Mouse (Mus musculus): ENCODE results near the gene Atrnl1. TPM values are rescaled to one million over a fixed set of nuclear protein-coding genes. Genes with fewer than 3 reads are reported as not detected.
A peak's percentile ranks its signal among the peaks of the same experiment; 100 is the strongest.
"Not testable (repeated sequence)": the region's sequence is repeated elsewhere in the genome, so short reads cannot be mapped to it uniquely, and the experiment has no call there.

Gene Atrnl1
- polyA plus RNA-seq, 1 experiment from 2014 or later, result 4.0 TPM

GRCm38 (mm10) chr19:57975201-57975600 lies 364.4 kb downstream of the Atrnl1 start:
- WGBS, result 91% methylated on average over 6 of the region's 6 CpGs
- Histone ChIP-seq H3K27me3 (ENCODE audit: poor library complexity, severe bottlenecking) (no peaks in the 10 kb centered on the region), H3K4me3 (no peak overlapping the region), H3K27ac (no peak overlapping the region), H3K36me3 (replicated peaks) (peaks cover 15% of the 10 kb centered on the region), H3K9me3 (no peaks in the 10 kb centered on the region; the same call in 1 of the 2 replicates), H3K4me1 (no peaks in the 10 kb centered on the region)
- no peak for DNase-seq (ENCODE audit: extremely low spot score, low spot score)

DNA sequence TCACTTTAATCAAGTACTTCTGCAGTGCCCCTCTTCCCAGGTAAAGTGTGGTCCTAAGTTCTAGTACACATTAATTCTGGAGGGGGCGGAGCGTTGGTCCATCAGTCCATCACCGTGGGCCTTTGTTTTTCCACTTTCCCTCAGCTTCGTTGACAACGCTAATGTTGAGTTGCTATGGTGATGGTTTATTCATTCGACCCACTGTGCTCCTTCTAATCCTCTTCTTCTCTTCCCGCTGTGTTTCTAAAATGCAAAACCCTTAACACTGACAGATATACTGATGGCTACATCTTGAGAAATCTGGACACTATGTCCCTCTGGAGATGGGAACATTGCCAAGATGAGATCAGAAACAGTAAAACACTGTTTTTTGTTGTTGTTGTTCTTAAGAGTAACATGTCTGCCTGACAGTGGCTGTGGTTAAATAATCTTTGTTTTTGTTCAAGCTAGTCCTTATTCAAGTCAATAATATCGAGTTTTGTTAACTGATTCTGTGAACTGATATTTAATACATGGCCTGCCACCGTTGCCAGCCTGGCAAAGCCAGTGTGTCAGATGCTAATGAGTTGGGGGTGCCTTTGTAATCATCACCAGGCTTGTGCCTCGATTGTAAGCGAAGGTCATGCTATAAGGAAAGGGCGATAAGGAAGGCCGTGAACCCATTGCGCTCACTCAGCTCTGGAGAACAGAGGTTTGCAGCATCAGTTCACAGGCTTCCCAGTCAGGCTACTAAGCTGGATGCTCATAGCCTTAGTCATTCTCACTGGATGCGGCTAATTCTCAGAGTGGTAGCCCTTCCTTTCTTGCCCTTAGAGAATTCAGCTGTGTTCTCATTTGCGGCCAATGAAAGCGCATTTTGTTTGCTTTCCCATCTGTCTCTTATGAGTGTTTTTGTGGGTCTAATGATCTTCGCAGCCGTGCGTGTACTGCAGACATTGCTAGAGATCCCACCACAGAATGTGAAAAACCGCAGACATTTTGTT lies 375.4 kb downstream of the Atrnl1 start:
- Histone ChIP-seq H3K27ac (peak overlapping the region; percentile 78), H3K4me1 (peaks cover 49% of the 10 kb centered on the region), H3K4me3 (no peak overlapping the region), H3K9me3 (no peaks in the 10 kb centered on the region), H3K36me3 (replicated peaks) (no peaks in the 10 kb centered on the region), H3K27me3 (ENCODE audit: poor library complexity, severe bottlenecking) (no peaks in the 10 kb centered on the region)
- no peak for DNase-seq (ENCODE audit: extremely low spot score, low spot score)
- WGBS, result 69% methylated on average over 21 of the region's 21 CpGs

- no peaks in the 10 kb centered on the region for H3K9me3 ChIP-seq
- no peak for DNase-seq (ENCODE audit: extremely low spot score, low spot score)
- H3K27me3 ChIP-seq (ENCODE audit: poor library complexity, severe bottlenecking), result no peaks in the 10 kb centered on the region
- H3K4me3 ChIP-seq, result no peak overlapping the region
- 75% methylated on average over 17 of the region's 17 CpGs for WGBS
- no peaks in the 10 kb centered on the region for H3K36me3 ChIP-seq (replicated peaks)
- peak overlapping the region; percentile 78 for H3K27ac ChIP-seq
- peaks cover 56% of the 10 kb centered on the region for H3K4me1 ChIP-seq
These were observed 377.0 kb downstream of the Atrnl1 start for GRCm38 (mm10) chr19:57987696-57988393.

DNA sequence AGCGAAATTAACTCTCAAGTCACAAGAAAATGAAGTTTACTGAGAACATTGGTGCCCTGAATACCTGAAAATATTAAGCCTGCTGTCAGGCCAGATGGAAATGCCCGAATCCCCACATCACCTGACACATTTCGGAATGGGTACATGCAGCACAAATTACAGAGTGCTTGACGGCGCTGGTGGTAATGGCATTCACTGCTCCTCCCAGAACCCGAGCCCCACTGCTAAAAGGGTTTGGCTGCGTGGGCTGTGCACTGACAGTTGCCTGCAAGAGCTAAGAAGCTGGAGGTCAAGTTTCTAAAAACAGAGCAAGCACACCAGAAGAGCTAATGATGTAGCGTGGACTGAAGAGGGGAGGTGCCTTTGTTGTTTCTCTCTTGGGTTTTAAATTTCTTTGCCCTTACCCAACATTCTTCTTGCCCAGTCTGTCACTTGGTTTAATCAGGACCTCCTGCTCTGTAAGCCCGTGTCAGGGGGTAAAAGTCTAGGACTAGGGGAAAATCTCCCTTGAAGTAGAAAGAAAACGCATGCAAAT lies 377.8 kb downstream of the Atrnl1 start:
- DNase-seq (ENCODE audit: extremely low spot score, low spot score), result no peak
- Histone ChIP-seq H3K9me3 (no peaks in the 10 kb centered on the region), H3K27me3 (ENCODE audit: poor library complexity, severe bottlenecking) (no peaks in the 10 kb centered on the region), H3K4me3 (no peak overlapping the region), H3K36me3 (replicated peaks) (no peaks in the 10 kb centered on the region), H3K27ac (peak overlapping the region; percentile 78), H3K4me1 (peaks cover 56% of the 10 kb centered on the region)
- 55% methylated on average over 10 of the region's 10 CpGs for WGBS

DNA sequence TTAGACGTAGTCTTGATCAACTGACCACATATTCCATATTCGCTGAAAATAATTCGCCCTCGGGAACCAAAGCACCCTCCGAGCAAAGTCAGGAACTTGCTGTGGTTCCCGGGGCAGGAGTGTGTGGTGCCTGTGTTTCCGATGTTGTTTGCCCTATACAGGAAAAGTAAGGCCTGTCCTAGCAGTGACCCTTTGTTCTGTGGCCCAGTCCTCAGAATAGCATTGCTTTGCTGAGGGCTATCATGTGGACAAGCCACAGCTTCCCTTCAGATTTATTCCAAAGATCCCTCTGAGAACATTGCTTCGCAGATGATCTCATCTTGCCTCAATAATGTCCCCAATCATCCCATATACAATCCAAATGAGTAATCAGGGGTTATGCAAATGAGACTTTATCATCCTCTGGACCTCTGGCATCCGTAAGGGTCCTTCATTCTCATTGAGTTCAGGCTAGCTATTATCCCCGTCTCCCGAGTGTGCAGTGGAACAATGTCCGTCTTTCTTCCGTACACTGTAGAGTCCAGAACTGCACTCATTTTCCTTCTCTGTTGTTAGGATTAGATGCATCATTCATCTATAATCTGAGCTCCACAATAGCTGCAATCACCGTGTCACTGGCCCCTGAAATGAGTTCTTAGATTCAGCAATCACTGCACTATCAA lies 380.4 kb downstream of the Atrnl1 start:
- Histone ChIP-seq H3K36me3 (replicated peaks) (0 out of 2 replicates have a peak, but pooled peaks cover 3% of the 10 kb centered on the region), H3K9me3 (no peaks in the 10 kb centered on the region), H3K4me3 (no peak overlapping the region), H3K27ac (peak overlapping the region; percentile 67; the same call in 1 of the 2 replicates), H3K27me3 (ENCODE audit: poor library complexity, severe bottlenecking) (no peaks in the 10 kb centered on the region), H3K4me1 (peaks cover 43% of the 10 kb centered on the region)
- DNase-seq (ENCODE audit: extremely low spot score, low spot score), result no peak
- WGBS, result 82% methylated on average over 14 of the region's 14 CpGs

DNA sequence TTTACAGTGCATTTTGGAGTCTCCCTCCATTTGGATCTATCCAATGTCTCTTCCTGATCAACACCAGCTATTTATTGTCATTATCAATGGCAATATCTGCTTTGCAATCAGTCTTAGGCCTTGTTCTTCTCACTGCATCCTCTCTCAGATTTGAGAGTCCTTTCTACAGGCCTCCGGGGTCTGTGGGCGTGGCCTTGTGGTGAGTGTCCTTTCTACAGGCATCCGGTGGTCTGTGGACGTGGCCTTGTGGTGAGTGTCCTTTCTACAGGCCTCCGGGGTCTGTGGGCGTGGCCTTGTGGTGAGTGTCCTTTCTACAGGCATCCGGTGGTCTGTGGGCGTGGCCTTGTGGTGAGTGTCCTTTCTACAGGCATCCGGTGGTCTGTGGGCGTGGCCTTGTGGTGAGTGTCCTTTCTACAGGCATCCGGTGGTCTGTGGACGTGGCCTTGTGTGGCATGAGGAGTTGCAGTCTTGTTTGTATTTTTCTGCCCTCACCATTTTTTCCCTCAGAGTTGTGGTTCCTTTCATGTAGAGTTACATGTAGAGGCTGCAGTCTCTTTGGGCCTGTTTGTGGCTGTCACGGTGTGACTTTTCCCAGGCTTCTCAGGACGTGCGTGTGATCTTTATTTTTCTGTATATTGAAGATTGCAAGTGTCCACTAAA lies 383.5 kb downstream of the Atrnl1 start:
- 89% methylated on average over 15 of the region's 15 CpGs for WGBS

DNA sequence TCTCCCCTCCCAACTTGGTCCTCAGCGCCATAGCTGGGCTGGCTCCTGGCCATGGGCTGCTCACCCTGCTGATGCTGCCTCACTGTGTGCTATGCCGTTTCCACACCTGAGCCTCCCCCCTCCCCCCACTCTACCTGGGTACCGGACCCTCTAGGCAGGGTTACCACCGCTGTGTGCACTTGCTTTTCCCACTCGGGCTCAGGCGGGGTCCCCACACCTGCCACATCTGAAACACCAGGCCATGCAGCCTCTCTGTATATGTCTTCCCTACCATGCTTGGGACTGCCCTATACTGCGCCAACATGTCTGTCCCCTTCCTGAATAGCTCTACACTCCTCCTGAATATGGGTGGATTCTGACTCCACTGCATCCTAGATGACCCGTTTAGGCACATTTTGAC lies 384.2 kb downstream of the Atrnl1 start:
- Histone ChIP-seq H3K27ac (0 out of 2 replicates have a peak overlapping the region, but pooled peaks have one; percentile 15), H3K4me1 (peaks cover 13% of the 10 kb centered on the region), H3K4me3 (no peak overlapping the region), H3K9me3 (no peaks in the 10 kb centered on the region), H3K27me3 (ENCODE audit: poor library complexity, severe bottlenecking) (no peaks in the 10 kb centered on the region), H3K36me3 (replicated peaks) (0 out of 2 replicates have a peak, but pooled peaks cover 3% of the 10 kb centered on the region)
- 94% methylated on average over 8 of the region's 8 CpGs for WGBS
- DNase-seq (ENCODE audit: extremely low spot score, low spot score), result no peak

More for the DNA sequence above, 383.5 kb downstream of the Atrnl1 start:
- not testable (repeated sequence) for H3K4me3 ChIP-seq; DNase-seq (ENCODE audit: extremely low spot score, low spot score); H3K27ac ChIP-seq; H3K36me3 ChIP-seq (replicated peaks); H3K9me3 ChIP-seq; H3K27me3 ChIP-seq (ENCODE audit: poor library complexity, severe bottlenecking)
- peaks cover 14% of the 10 kb centered on the region for H3K4me1 ChIP-seq

DNA sequence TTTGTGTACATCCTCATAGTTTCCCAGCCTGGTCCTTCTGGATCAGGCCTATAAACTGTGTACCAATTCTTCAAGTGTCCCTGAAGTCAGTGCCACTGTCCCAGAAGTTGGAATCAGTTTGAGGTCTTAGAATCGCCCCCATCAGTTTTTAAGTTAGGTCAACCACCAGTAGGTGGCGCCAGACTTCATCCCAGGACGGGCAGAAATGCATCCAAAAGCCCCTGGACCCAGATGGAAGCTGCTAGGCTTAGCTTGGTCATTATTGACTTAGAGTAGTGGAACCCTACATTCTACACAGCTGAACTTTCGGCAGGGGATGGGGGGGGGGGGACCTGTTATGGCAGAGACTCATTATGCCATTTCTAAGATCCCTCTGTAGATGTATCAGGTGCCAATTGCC lies 387.1 kb downstream of the Atrnl1 start:
- 42% methylated on average over 4 of the region's 4 CpGs for WGBS
- H3K27me3 ChIP-seq (ENCODE audit: poor library complexity, severe bottlenecking), result no peaks in the 10 kb centered on the region
- no peak overlapping the region for H3K4me3 ChIP-seq
- no peaks in the 10 kb centered on the region for H3K4me1 ChIP-seq
- H3K27ac ChIP-seq, result no peak overlapping the region
- H3K9me3 ChIP-seq, result no peaks in the 10 kb centered on the region
- peak; percentile 60 for DNase-seq (ENCODE audit: extremely low spot score, low spot score)
- 0 out of 2 replicates have a peak, but pooled peaks cover 3% of the 10 kb centered on the region for H3K36me3 ChIP-seq (replicated peaks)

GRCm38 (mm10) chr19:58011636-58012035 lies 400.8 kb downstream of the Atrnl1 start:
- H3K27me3 ChIP-seq (ENCODE audit: poor library complexity, severe bottlenecking), result no peaks in the 10 kb centered on the region
- no peaks in the 10 kb centered on the region for H3K4me1 ChIP-seq
- H3K36me3 ChIP-seq (replicated peaks), result no peaks in the 10 kb centered on the region; the same call in 1 of the 2 replicates
- H3K27ac ChIP-seq, result no peak overlapping the region
- H3K4me3 ChIP-seq, result no peak overlapping the region
- H3K9me3 ChIP-seq, result no peaks in the 10 kb centered on the region
- 88% methylated on average over 1 of the region's 1 CpGs for WGBS
- no peak for DNase-seq (ENCODE audit: extremely low spot score, low spot score)

- no peaks in the 10 kb centered on the region for H3K36me3 ChIP-seq (replicated peaks)
- no peak overlapping the region for H3K27ac ChIP-seq
- WGBS, result 94% methylated on average over 6 of the region's 6 CpGs
- peaks cover 3% of the 10 kb centered on the region; the same call in 1 of the 2 replicates for H3K4me1 ChIP-seq
- no peaks in the 10 kb centered on the region for H3K9me3 ChIP-seq
- H3K4me3 ChIP-seq, result no peak overlapping the region
- no peaks in the 10 kb centered on the region for H3K27me3 ChIP-seq (ENCODE audit: poor library complexity, severe bottlenecking)
- no peak for DNase-seq (ENCODE audit: extremely low spot score, low spot score)
These were observed 404.9 kb downstream of the Atrnl1 start for GRCm38 (mm10) chr19:58015741-58016140.

- 91% methylated on average over 9 of the region's 9 CpGs for WGBS
- no peak overlapping the region for H3K27ac ChIP-seq
- H3K36me3 ChIP-seq (replicated peaks), result no peaks in the 10 kb centered on the region
- H3K27me3 ChIP-seq (ENCODE audit: poor library complexity, severe bottlenecking), result no peaks in the 10 kb centered on the region
- peaks cover 3% of the 10 kb centered on the region; the same call in 1 of the 2 replicates for H3K4me1 ChIP-seq
- no peak overlapping the region for H3K4me3 ChIP-seq
- H3K9me3 ChIP-seq, result no peaks in the 10 kb centered on the region
- no peak for DNase-seq (ENCODE audit: extremely low spot score, low spot score)
These were observed 406.0 kb downstream of the Atrnl1 start for GRCm38 (mm10) chr19:58016561-58017453.

Measured in forebrain, embryonic 10.5 days (tissue).